Comparison of ENCODE assay signal across 8 mouse cellular contexts in the genomic region with DNA sequence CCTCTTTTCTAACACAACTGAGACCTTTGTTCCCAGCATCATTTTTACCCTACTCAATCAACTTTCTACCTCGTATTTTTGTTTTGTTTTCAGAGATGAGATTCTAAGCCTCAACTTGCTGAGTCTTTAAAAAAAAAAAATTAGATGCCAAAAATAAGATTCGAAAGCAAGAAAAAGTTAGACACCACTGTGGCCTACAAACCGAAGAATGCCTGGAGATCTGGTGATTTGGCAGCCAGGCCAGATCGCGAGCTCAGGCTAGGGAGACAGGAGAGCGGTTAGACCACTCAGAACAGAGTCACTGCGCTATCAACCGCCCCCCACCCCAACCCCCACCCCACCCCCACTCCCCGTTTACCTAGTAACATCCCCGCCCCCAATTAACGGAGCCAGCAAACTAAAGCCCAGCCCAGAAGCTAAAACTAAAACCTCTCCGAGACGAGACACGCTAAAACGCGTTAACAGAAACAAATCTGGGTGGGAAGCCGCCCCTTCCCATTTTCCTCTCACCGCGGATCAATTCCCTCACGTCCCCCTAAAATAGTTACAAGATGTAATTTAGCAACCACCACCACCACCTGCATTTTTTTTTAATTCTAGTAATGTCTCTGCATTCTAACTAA. TPM values are rescaled to one million over a fixed set of nuclear protein-coding genes. Genes with fewer than 3 reads are reported as not detected.
DNase-seq lines count a peak whose midpoint lies in the region; ATAC-seq and TF ChIP-seq lines count a peak whose summit lies in the region.

No protein-coding gene starts in this region.

- no peak for TF ChIP-seq CTCF in kidney, postnatal 0 days (IDR thresholded peaks at IDR 0.05; ENCODE audit: low read depth)

- 0 out of 2 replicates have a peak, but pooled peaks cover 3% of the 10 kb centered on the region for H3K4me1 ChIP-seq in kidney, postnatal 0 days (replicated peaks; ENCODE audit: insufficient read depth, low read length)
- H3K4me1 ChIP-seq in forebrain, embryonic 15.5 days, result peaks cover 28% of the 10 kb centered on the region
- H3K4me1 ChIP-seq in liver, embryonic 12.5 days, result peaks cover 42% of the 10 kb centered on the region

- peak overlapping the region; percentile 99 for H3K27ac ChIP-seq in kidney, postnatal 0 days
- H3K27ac ChIP-seq in forebrain, embryonic 15.5 days (replicated peaks), result no peak overlapping the region
- peak overlapping the region; percentile 94 for H3K27ac ChIP-seq in liver, embryonic 12.5 days

- 4% methylated on average over 20 of the region's 20 CpGs for WGBS in kidney, postnatal 0 days
- WGBS in forebrain, embryonic 15.5 days, result 6% methylated on average over 20 of the region's 20 CpGs
- WGBS in liver, embryonic 12.5 days (ENCODE audit: insufficient replicate concordance), result 4% methylated on average over 20 of the region's 20 CpGs

- no peaks in the 10 kb centered on the region for H3K9me3 ChIP-seq in kidney, postnatal 0 days (replicated peaks; ENCODE audit: low read length)
- H3K9me3 ChIP-seq in forebrain, embryonic 15.5 days, result no peaks in the 10 kb centered on the region
- no peaks in the 10 kb centered on the region for H3K9me3 ChIP-seq in liver, embryonic 12.5 days (replicated peaks)

- peak overlapping the region; percentile 99 for H3K4me3 ChIP-seq in kidney, postnatal 0 days (replicated peaks; ENCODE audit: low read depth, low read length)
- H3K4me3 ChIP-seq in forebrain, embryonic 15.5 days, result peak overlapping the region; percentile 73
- peak overlapping the region; percentile 99 for H3K4me3 ChIP-seq in liver, embryonic 12.5 days

- 0 out of 2 replicates have a peak, but pooled peaks cover 2% of the 10 kb centered on the region for H3K36me3 ChIP-seq in kidney, postnatal 0 days (ENCODE audit: insufficient read depth, low read length)
- peaks cover 7% of the 10 kb centered on the region; the same call in 1 of the 2 replicates for H3K36me3 ChIP-seq in forebrain, embryonic 15.5 days
- peaks cover 16% of the 10 kb centered on the region for H3K36me3 ChIP-seq in liver, embryonic 12.5 days

- ATAC-seq in kidney, postnatal 0 days (replicated peaks; ENCODE audit: low FRiP score, low read depth), result no peak
- ATAC-seq in forebrain, embryonic 15.5 days (replicated peaks), result no peak
- no peak for ATAC-seq in liver, embryonic 12.5 days
- ATAC-seq in monocyte, adult 5-6 weeks (replicated peaks; ENCODE audit: insufficient number of reproducible peaks, low FRiP score, low TSS enrichment, poor library complexity, severe bottlenecking), result no peak

- peak overlapping the region; percentile 70 for H3K4me2 ChIP-seq in kidney, postnatal 0 days (ENCODE audit: low read length)
- H3K4me2 ChIP-seq in forebrain, embryonic 15.5 days (replicated peaks), result peak overlapping the region; percentile 68
- peak overlapping the region; percentile 87 for H3K4me2 ChIP-seq in liver, embryonic 12.5 days

- no peaks in the 10 kb centered on the region for H3K27me3 ChIP-seq in kidney, postnatal 0 days (ENCODE audit: insufficient read depth, low read length)
- no peaks in the 10 kb centered on the region for H3K27me3 ChIP-seq in forebrain, embryonic 15.5 days
- H3K27me3 ChIP-seq in liver, embryonic 12.5 days (replicated peaks), result no peaks in the 10 kb centered on the region

- no peak for DNase-seq in kidney, postnatal 0 days (ENCODE audit: low spot score)
- DNase-seq in kidney, adult 18-20 months, result no peak
- peak; percentile 40 for DNase-seq in adipocyte (ENCODE audit: low spot score)
- DNase-seq in urinary bladder, postnatal 10 days (ENCODE audit: low spot score), result no peak
- no peak for DNase-seq in gastrocnemius, postnatal 4 days (ENCODE audit: low spot score in 2 of 2)

- peak overlapping the region; percentile 99 for H3K9ac ChIP-seq in kidney, postnatal 0 days (ENCODE audit: low read depth, low read length)
- peak overlapping the region; percentile 80 for H3K9ac ChIP-seq in forebrain, embryonic 15.5 days (replicated peaks)
- H3K9ac ChIP-seq in liver, embryonic 12.5 days, result peak overlapping the region; percentile 99

RNA-seq across cellular contexts. Expression of a gene that starts 2.0 kb away (rescaled TPM):
- polyA plus RNA-seq in kidney, postnatal 0 days (2015; fragmentation: Nextera tagmentation; extraction: Ambion mirVana), result 17.9 and 19.9 TPM in 2 replicates
- polyA plus RNA-seq in forebrain, embryonic 15.5 days (2015; fragmentation: Nextera tagmentation; extraction: Ambion mirVana), result 4.4 and 6.5 TPM in 2 replicates
- polyA plus RNA-seq in liver, embryonic 12.5 days (2016; fragmentation: Nextera tagmentation; extraction: Ambion mirVana), result 8.5 and 9.8 TPM in 2 replicates
- total RNA-seq in monocyte, adult 5-6 weeks (2017), result 1.5 TPM in 1 of 3 replicates, not detected in the others
- total RNA-seq in gastrocnemius, postnatal 4 days (2021), result 1 to 10 TPM; 3.8 TPM

RNA-seq across cellular contexts. Expression of a gene that starts 2.7 kb away (rescaled TPM):
- polyA plus RNA-seq in kidney, postnatal 0 days (2015; fragmentation: Nextera tagmentation; extraction: Ambion mirVana), result 36.8 and 36.9 TPM in 2 replicates
- polyA plus RNA-seq in forebrain, embryonic 15.5 days (2015; fragmentation: Nextera tagmentation; extraction: Ambion mirVana), result 53.8 and 55.5 TPM in 2 replicates
- polyA plus RNA-seq in liver, embryonic 12.5 days (2016; fragmentation: Nextera tagmentation; extraction: Ambion mirVana), result 53.6 and 57.9 TPM in 2 replicates
- 180 to 370 TPM (median 226 TPM) in 3 replicates for total RNA-seq in monocyte, adult 5-6 weeks (2017)
- total RNA-seq in gastrocnemius, postnatal 4 days (2021), result 100 to 1,000 TPM; 266 to 274 TPM
